Mouse (Mus musculus) liver, embryonic 14.5 days (tissue): ENCODE results near the gene Pla2g1b.

ENCODE experiments used
- CTCF ChIP-seq: IDR thresholded peaks from 2 replicates; pipeline ENCODE4 v1.5.1; 2016; ENCODE audit warnings: antibody characterized with exemption, low read depth, control low read depth
- EP300 ChIP-seq: IDR thresholded peaks from 2 replicates; pipeline ENCODE4 v1.6.1; 2016; ENCODE audit warnings: antibody characterized with exemption, low read depth

- peak; percentile 59 for TF ChIP-seq CTCF
- TF ChIP-seq EP300, result no peak
Observed at GRCm38 (mm10) chr5:115473191-115473590, 7.1 kb downstream of the Pla2g1b start.
